Mouse (Mus musculus) CD4-positive, CD25-positive, alpha-beta regulatory T cell, adult 2 months (primary cell): ENCODE results near the gene Stk38.
"Not testable (repeated sequence)": the region's sequence is repeated elsewhere in the genome, so short reads cannot be mapped to it uniquely, and the experiment has no call there.

Experiments
- DNase-seq: peaks from one replicate; pipeline ENCODE4 v3.0.0-alpha.2; 2012; ENCODE audit warnings: low read depth, low spot score

Stk38 gene

DNA sequence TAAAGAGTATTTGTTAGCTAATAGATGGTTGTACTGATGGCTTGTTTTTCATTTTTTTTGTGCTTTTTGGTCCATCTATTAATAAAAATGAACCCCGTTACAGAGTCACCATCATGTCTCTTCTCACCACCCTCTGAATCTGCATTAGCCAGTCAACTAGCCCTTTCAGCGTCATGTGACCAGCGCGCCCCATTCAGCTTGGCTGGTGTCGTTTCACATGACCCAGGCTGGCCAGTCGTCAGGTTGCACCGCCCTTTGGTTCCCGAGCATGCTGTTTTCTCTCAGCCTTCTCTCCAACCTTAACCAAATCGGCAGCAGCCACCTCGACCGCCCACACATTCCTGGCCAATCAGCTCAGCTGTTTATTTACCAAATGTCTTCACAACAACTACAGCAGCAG, 31.6 kb upstream of the Stk38 start:
- peak; percentile 49 for DNase-seq

GRCm38 (mm10) chr17:29035506-29035905, 27.7 kb upstream of the Stk38 start:
- peak; percentile 32 for DNase-seq

- DNase-seq = peak; percentile 42
Measured at GRCm38 (mm10) chr17:29034264-29034663, 26.5 kb upstream of the Stk38 start.

- peak; percentile 53 for DNase-seq
Measured at GRCm38 (mm10) chr17:29033569-29034061, 25.8 kb upstream of the Stk38 start.

GRCm38 (mm10) chr17:29032274-29033069, 24.7 kb upstream of the Stk38 start, which contains the start of gene Srsf3:
TSS of gene Srsf3 (plus strand) at chr17:29032628.
- DNase-seq = peak; percentile 99

DNA sequence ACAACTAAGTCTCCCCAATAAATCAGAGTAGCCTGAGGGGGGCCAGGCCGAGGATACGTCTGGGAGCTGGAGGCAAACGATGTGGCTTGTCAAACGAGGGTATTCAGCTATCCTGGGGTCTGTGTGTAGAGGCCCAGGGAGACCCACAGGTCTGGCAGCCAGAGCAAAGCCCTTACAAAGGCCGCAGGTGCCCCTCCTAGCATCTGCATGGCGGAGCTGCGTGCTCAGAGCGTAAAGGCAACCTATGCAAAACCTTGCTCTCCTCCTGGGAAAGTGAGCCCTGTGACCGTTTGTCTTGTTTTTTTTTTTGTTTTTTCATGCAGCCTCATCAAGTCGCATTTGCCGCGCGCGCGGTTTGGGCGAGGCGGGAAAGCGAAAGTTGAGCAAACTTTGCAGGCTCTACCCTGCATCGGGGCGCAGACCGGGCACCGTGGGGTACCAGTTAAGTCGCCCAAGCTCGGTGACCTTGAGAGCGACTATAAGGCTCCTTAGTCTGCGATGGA, 24.0 kb upstream of the Stk38 start:
- DNase-seq = peak; percentile 78

DNA sequence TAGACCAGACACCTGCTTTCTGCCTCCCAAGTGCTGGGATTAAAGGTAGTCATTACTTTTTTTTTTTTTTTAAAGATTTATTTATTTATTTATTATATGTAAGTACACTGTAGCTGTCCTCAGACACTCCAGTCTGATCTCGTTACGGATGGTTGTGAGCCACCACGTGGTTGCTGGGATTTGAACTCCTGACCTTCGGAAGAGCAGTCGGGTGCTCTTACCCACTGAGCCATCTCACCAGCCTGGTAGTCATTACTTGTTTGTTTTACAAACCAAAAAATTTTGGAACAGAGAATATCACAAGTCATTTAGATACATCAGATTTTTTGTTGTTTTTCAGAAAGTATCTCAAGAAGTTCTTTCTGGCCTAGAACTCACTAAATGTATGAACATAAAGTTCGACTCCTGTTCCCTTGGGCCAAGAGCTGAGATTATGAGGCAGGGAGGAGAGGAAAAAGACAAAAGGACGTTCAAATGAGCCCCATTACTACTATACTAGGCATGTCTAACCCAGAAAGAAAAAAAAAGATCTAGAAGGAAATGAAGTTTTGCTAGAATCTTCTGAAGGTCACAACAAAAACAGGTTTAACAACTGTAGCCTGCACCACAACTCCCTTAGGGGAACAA, 23.4 kb upstream of the Stk38 start:
- not testable (repeated sequence) for DNase-seq

DNA sequence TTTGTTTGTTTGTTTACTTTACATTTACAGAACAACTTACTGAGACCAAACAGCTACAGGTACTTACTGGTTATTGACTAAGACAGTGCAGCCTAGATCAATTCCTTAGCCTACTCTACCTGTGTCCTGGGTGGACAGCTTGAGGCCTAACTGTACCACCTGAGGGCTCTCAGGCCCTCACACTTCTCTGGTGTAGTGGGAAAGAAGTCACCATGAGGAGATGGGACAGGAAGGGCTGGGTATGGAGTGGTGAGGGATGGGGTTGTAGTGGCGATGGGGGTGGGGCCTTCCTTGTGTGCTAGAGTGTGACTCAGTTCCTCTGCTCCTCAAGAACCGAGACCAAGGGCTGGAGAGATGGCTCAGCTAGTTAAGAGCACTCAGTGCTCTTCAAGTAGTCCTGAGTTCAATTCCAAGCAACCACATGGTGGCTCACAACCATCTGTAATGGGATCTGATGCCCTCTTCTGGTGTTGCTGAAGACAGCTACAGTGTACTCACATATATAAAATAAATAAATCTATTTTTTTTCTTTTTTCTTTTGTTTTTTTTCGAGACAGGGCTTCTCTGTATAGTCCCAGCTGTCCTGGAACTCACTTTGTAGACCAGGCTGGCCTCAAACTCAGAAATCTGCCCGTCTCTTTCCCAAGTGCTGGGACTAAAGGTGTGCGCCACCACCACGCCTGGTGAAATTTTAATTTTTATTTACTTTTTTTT, 22.7 kb upstream of the Stk38 start:
- no peak for DNase-seq

GRCm38 (mm10) chr17:29026652-29027356, 19.0 kb upstream of the Stk38 start:
- DNase-seq = no peak

DNA sequence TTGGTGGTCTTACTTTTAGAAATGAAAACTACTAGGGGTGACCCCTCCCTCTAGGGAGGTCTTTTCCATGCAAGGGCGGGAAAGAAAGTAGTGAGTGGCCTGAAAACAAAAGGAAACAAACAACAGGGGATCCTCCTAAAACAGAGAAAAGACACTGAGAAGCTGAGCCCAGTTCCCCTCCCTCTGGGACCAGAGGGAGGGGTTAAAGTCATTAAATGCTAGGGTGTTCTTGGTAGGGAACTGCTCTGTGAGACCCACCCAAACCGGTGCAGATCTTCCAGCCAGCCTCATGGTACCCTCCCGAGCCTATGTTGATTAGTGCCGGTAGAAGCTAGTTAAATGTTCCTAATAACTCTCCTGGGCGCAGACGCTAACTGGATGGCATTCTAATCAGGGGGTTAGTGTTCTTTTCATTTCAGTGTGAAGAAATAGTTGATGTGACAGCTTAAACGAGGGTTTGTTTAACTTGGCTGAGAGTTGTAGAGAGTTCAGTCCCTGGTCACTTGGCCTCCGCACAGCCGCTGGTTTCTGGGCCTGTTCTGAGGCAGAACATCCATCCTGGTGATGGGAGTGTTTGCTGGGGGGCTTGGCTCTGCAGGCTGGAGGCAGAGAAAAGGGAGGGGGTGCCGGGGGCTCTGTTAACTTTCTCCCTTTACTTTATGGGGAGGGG, 17.2 kb upstream of the Stk38 start:
- no peak for DNase-seq

GRCm38 (mm10) chr17:29024047-29024892, 16.5 kb upstream of the Stk38 start:
- DNase-seq = no peak

DNA sequence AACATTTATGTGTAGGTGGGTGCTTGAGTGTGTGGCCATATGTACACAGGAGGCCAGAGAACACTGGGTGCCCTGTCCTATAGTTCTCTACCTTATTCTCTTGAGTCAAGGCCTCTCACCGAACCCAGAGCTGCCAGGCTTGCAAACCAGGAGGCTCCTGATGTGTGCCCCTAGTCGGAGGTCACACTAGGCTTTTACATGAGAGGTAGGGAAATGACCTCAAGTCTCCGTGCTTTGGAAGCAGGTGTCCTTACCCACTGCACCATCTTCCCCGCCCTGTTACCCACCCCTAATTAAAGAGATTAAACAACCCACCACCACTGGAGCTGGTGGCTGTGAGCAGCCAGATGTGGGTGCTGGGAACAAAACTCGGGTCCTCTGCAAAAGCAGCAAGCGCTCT, 15.6 kb upstream of the Stk38 start:
- DNase-seq = no peak

DNA sequence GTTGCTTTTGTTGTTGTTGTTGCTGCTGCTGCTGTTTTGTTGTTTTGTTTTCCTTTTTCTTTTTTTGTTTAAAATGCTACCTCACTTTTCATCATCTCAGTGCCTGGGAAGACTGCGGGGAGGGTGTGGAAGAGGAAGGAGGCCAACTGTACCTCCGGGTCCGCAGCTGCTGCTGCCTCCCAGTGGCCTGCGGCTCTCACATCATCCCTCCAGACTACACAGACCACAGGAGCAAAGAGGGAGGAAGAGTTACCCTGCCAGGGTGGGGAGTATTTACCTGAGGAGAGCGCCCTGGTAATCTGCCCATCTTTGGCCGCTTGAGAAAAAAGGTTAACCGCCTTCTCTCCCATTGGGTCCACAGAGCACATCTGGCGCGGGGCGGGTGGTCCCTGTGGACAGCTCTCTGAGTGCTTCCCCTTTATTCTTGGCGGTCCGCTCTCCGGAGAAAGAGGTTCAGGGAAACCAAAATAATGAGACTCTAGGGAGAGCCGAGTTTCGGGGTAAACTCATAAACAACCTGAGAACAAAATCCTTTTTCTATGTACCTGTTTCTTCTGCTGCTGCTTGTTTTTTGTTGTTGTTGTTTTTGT, 14.5 kb upstream of the Stk38 start:
- DNase-seq = peak; percentile 66

GRCm38 (mm10) chr17:29020444-29020843, 12.6 kb upstream of the Stk38 start:
- no peak for DNase-seq

GRCm38 (mm10) chr17:29019391-29019790, 11.6 kb upstream of the Stk38 start:
- DNase-seq = no peak

- peak; percentile 53 for DNase-seq
Measured at GRCm38 (mm10) chr17:29018292-29018984, 10.6 kb upstream of the Stk38 start.

GRCm38 (mm10) chr17:29016705-29017104, 8.9 kb upstream of the Stk38 start:
- DNase-seq = no peak

- peak; percentile 85 for DNase-seq
Measured at GRCm38 (mm10) chr17:29015638-29016037, 7.8 kb upstream of the Stk38 start.

- DNase-seq = no peak
Measured at GRCm38 (mm10) chr17:29014235-29014634, 6.4 kb upstream of the Stk38 start.
